Mouse (Mus musculus) kidney, adult 2 months (tissue): Measurements from ENCODE around the gene Gm3558.
"Not testable (repeated sequence)": the region's sequence is repeated elsewhere in the genome, so short reads cannot be mapped to it uniquely, and the experiment has no call there.

ENCODE experiments used
- CTCF ChIP-seq: fragments of 200-500 bp; conservative IDR thresholded peaks from 2 replicates; pipeline ENCODE4 v1.5.1; 2011; ENCODE audit warnings: low read depth, mild to moderate bottlenecking, control low read depth, low read length, moderate library complexity, mixed read lengths; ENCODE audit not compliant: insufficient read depth, insufficient read length
- POLR2A ChIP-seq: fragments of 200-500 bp; IDR thresholded peaks from one replicate; pipeline ENCODE4 v1.6.1; 2011; ENCODE audit warnings: low read depth, low read length, control low read depth

- not testable (repeated sequence) for TF ChIP-seq CTCF, POLR2A
These were observed 1.1 kb downstream of the Gm3558 start for GRCm38 (mm10) chr14:7567266-7567665.
